Mouse (Mus musculus) liver, adult 2 months (tissue): Measurements from ENCODE around the gene Slc46a2. TPM values are rescaled to one million over a fixed set of nuclear protein-coding genes. Genes with fewer than 3 reads are reported as not detected.

Experiments used
- DNase-seq: peaks from one replicate; pipeline ENCODE4 v3.0.0-alpha.2; 2011; ENCODE audit warnings: low read depth, low spot score; ENCODE audit errors: extremely low read depth
- H3K27ac ChIP-seq: fragments of 200-500 bp; replicated peaks from 2 replicates; pipeline ENCODE4 v1.5.1; 2012; ENCODE audit warnings: low read depth, mild to moderate bottlenecking, control low read depth, inconsistent platforms, low read length; ENCODE audit not compliant: insufficient read depth
- H3K27me3 ChIP-seq: fragments of 200-500 bp; 2 replicates; pipeline ENCODE4 v1.6.1; 2012; ENCODE audit warnings: mild to moderate bottlenecking, moderate library complexity, low read length, inconsistent platforms; ENCODE audit not compliant: control insufficient read depth, insufficient read depth
- H3K36me3 ChIP-seq: fragments of 200-500 bp; 2 replicates; pipeline ENCODE4 v1.6.1; 2012; ENCODE audit warnings: low read length, inconsistent platforms; ENCODE audit not compliant: control insufficient read depth, insufficient read depth
- H3K4me1 ChIP-seq: fragments of 200-500 bp; 2 replicates; pipeline ENCODE4 v1.6.1; 2011; ENCODE audit warnings: low read length; ENCODE audit not compliant: control insufficient read depth, insufficient read depth
- H3K4me3 ChIP-seq: fragments of 200-500 bp; 2 replicates; pipeline ENCODE4 v1.5.1; 2011; ENCODE audit warnings: low read depth, mild to moderate bottlenecking, control low read depth, low read length, moderate library complexity; ENCODE audit not compliant: insufficient read depth
- H3K79me2 ChIP-seq: fragments of 200-500 bp; 2 replicates; pipeline ENCODE4 v1.6.1; 2012; ENCODE audit warnings: inconsistent platforms, mild to moderate bottlenecking, low read length, moderate library complexity; ENCODE audit not compliant: control insufficient read depth, insufficient read depth
- H3K9ac ChIP-seq: fragments of 200-500 bp; 2 replicates; pipeline ENCODE4 v1.6.1; 2012; ENCODE audit warnings: low read depth, mild to moderate bottlenecking, control low read depth, inconsistent platforms, low read length
- CTCF ChIP-seq: fragments of 200-500 bp; IDR thresholded peaks from 2 replicates; pipeline ENCODE4 v1.5.1; 2011; ENCODE audit warnings: low read depth, low read length, control low read depth
- POLR2A ChIP-seq: fragments of 200-500 bp; IDR thresholded peaks from 2 replicates; pipeline ENCODE4 v1.6.1; 2011; ENCODE audit warnings: low read length, control low read depth; ENCODE audit not compliant: insufficient read depth; ENCODE audit errors: extremely low read depth
- WGBS: fragments of 180-500 bp; shearing (Covaris S2); methylation state at CpG from one replicate; pipeline ENCODE4 v1.1.7; 2018; 5-methylcytosine and 5-hydroxymethylcytosine counted together
- polyA plus RNA-seq: library from polyadenylated mRNA; depleted of rRNA; stranded (reverse); fragments of >200 nt; gene quantifications from 2 replicates; pipeline ENCODE4 v1.2.3, GENCODE M21; 2012; rRNA removed
- total RNA-seq: library from RNA; depleted of rRNA; stranded (reverse); fragments of >200 nt; gene quantifications from 2 replicates; pipeline ENCODE4 v1.2.3, GENCODE M21; 2014; rRNA removed

Slc46a2 gene
- total and polyA plus RNA-seq, 2 experiments: not detected

DNA sequence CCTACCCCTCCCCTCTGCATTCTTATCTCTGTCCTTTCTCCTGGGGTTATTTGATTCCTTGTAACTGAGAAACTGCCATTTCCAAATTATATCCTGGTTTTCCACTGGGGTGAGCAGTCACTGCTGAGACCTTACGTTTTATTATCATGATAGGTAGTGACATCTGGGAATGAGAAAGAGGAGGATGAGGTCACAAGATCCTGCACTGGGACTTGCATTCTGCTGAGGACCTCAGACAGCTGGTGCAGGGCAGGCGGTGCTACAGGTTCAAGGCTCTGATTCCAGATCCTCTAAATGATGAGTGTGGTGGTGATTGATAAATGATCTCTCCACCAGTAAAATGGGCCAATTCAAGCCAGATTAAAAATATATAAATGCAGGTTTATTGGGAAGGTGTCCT is 54.4 kb downstream of the Slc46a2 start:
- Histone ChIP-seq H3K4me1 (no peaks in the 10 kb centered on the region), H3K27me3 (no peaks in the 10 kb centered on the region), H3K27ac (no peak overlapping the region), H3K4me3 (no peak overlapping the region), H3K79me2 (no peaks in the 10 kb centered on the region), H3K9ac (no peak overlapping the region), H3K36me3 (peaks cover 2% of the 10 kb centered on the region; the same call in 1 of the 2 replicates)
- DNase-seq: no peak
- TF ChIP-seq POLR2A (no peak), CTCF (no peak)
- 93% methylated on average over 2 of the region's 2 CpGs for WGBS

DNA sequence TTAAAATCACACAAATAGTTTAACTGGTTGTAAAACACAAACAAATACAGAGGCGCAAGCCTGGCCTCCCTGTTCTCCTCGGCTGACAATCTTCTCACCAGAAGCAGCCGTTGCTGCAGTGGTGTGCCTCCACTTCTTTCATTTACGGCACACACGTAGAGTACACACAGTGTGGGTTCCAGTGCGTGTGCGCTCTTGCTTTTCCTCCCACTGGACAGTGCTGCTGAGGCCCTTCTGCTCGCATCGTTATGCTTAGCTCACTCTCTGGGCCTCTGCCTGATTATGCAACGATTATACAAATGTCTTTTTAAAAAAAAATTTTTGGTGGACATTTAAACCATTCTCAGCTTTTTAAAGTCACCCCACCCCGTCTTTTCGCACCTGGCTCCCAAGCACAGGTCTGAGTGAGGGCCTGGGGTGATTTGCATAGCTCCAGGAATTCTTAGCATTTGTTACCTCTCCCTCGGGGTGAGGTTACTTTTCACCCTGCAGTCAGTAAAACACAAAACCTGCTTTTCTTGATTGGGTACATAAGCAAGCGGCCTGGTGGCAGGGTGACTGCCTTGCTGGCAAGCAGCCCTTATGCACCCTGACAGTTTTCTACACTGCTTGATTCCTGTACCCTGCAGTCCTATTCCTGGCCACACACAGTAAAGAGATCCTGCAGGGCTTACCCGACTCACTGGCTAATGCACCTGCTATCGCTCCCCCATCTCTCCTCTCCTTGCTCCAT is 55.0 kb downstream of the Slc46a2 start:
- peaks cover 2% of the 10 kb centered on the region; the same call in 1 of the 2 replicates for H3K36me3 ChIP-seq
- no peak for DNase-seq
- 83% methylated on average over 16 of the region's 16 CpGs for WGBS
- no peaks in the 10 kb centered on the region for H3K79me2 ChIP-seq
- H3K27ac ChIP-seq: no peak overlapping the region
- H3K4me3 ChIP-seq: no peak overlapping the region
- no peaks in the 10 kb centered on the region for H3K4me1 ChIP-seq
- TF ChIP-seq CTCF: no peak
- TF ChIP-seq POLR2A: no peak
- no peak overlapping the region for H3K9ac ChIP-seq
- H3K27me3 ChIP-seq: no peaks in the 10 kb centered on the region

Other genes with a start within 250 kb of the Slc46a2 start
- 2.4 and 3.4 TPM in 2 replicates for gene Inip, start 113.5 kb downstream of the Slc46a2 start, total RNA-seq
- 2.3 and 2.4 TPM in 2 replicates for gene Inip, start 113.5 kb downstream of the Slc46a2 start, polyA plus RNA-seq
- gene Snx30, start 109.2 kb downstream of the Slc46a2 start, total RNA-seq: 4.1 and 5.9 TPM in 2 replicates
- gene Snx30, start 109.2 kb downstream of the Slc46a2 start, polyA plus RNA-seq: 1.4 and 1.6 TPM in 2 replicates
- not detected in 2 replicates for gene Mup4, start 45.7 kb upstream of the Slc46a2 start, total RNA-seq
- gene Mup4, start 45.7 kb upstream of the Slc46a2 start, polyA plus RNA-seq: not detected in 2 replicates
- gene Mup6, start 49.2 kb upstream of the Slc46a2 start, total RNA-seq: 0.18 TPM in 1 of 2 replicates, not detected in the other
- gene Mup6, start 49.2 kb upstream of the Slc46a2 start, polyA plus RNA-seq: not detected in 2 replicates
- gene Mup7, start 155.4 kb upstream of the Slc46a2 start, total RNA-seq: 2.5 and 19.0 TPM in 2 replicates
- 3.2 and 4.4 TPM in 2 replicates for gene Mup7, start 155.4 kb upstream of the Slc46a2 start, polyA plus RNA-seq
- gene Mup2, start 239.2 kb upstream of the Slc46a2 start, total RNA-seq: 6.2 and 24.5 TPM in 2 replicates
- gene Mup2, start 239.2 kb upstream of the Slc46a2 start, polyA plus RNA-seq: 2.6 and 11.4 TPM in 2 replicates